Mouse (Mus musculus): ENCODE measurements around the gene Gimap4.
A peak's percentile ranks its signal among the peaks of the same experiment; 100 is the strongest.

Gene Gimap4

GRCm38 (mm10) chr6:48702601-48703000, 18.3 kb downstream of the Gimap4 start:
- DNase-seq = no peak

- no peak for DNase-seq
Observed at GRCm38 (mm10) chr6:48704146-48704545, 19.8 kb downstream of the Gimap4 start.

GRCm38 (mm10) chr6:48706130-48706529, 21.8 kb downstream of the Gimap4 start:
- DNase-seq = no peak

GRCm38 (mm10) chr6:48718455-48718854, 34.1 kb downstream of the Gimap4 start, which contains the start of the genes Gm28053 and Gimap7:
TSS of gene Gm28053 (plus strand) at chr6:48718607.
TSS of gene Gimap7 (plus strand) at chr6:48718621.
- DNase-seq = no peak

GRCm38 (mm10) chr6:48720326-48720725, 36.0 kb downstream of the Gimap4 start:
- DNase-seq = peak; percentile 9 to 22

GRCm38 (mm10) chr6:48723468-48723867, 39.1 kb downstream of the Gimap4 start:
- no peak for DNase-seq

GRCm38 (mm10) chr6:48725476-48725875, 41.1 kb downstream of the Gimap4 start:
- peak; percentile 10 to 22 for DNase-seq

- no peak for DNase-seq
Observed at GRCm38 (mm10) chr6:48727761-48728160, 43.4 kb downstream of the Gimap4 start.

GRCm38 (mm10) chr6:48732864-48733304, 48.5 kb downstream of the Gimap4 start:
- DNase-seq = no peak

- no peak for DNase-seq
Observed at GRCm38 (mm10) chr6:48733660-48734059, 49.3 kb downstream of the Gimap4 start.

GRCm38 (mm10) chr6:48737053-48737452, 52.7 kb downstream of the Gimap4 start:
- DNase-seq = no peak

GRCm38 (mm10) chr6:48737688-48738087, 53.3 kb downstream of the Gimap4 start:
- peak; percentile 47 to 61 for DNase-seq

GRCm38 (mm10) chr6:48738961-48739779, 54.8 kb downstream of the Gimap4 start, which contains the start of gene Gimap1:
TSS of gene Gimap1 (plus strand) at chr6:48739054.
- DNase-seq = no peak

GRCm38 (mm10) chr6:48739780-48740055, 55.4 kb downstream of the Gimap4 start:
- no peak for DNase-seq

- DNase-seq = no peak
Observed at GRCm38 (mm10) chr6:48740501-48741169, 56.3 kb downstream of the Gimap4 start.

- DNase-seq = no peak
Observed at GRCm38 (mm10) chr6:48741273-48741672, 56.9 kb downstream of the Gimap4 start.

Data from cerebellum, postnatal 10 days (tissue).